Mouse (Mus musculus) CD4-positive naive resting alpha-beta T cell, adult 57 days (primary cell): ENCODE results near the gene Htr2c. TPM values are rescaled to one million over a fixed set of nuclear protein-coding genes. Genes with fewer than 3 reads are reported as not detected.

ENCODE experiments used
- total RNA-seq: library from RNA; stranded (reverse); gene quantifications from one replicate; pipeline ENCODE4 v1.2.4, GENCODE M21; 2023

The Htr2c gene
- total RNA-seq, result not detected

GRCm38 (mm10) chrX:146962258-146962913 lies at the start of gene Htr2c:
Htr2c (plus strand) TSS chrX:146962513.

